Mouse (Mus musculus) Patski (cell line): ENCODE data around the gene Xxylt1. TPM values are rescaled to one million over a fixed set of nuclear protein-coding genes. Genes with fewer than 3 reads are reported as not detected.

Source experiments
- ATAC-seq: fragments of 100-300 bp; one replicate; pipeline ENCODE4 v1.8.0; 2021
- CTCF ChIA-PET: fragments of 350-600 bp; sonication (Branson Sonifier 250); formaldehyde crosslinking; loops from one replicate; lab custom pipeline; 2022; ENCODE audit warnings: inconsistent platforms; lab: Charles Lee
- POLR2A ChIA-PET: fragments of 350-600 bp; sonication (Branson Sonifier 250); formaldehyde crosslinking; loops from one replicate; lab custom pipeline; 2022; ENCODE audit warnings: antibody characterized with exemption, inconsistent platforms; lab: Charles Lee
- DNase-seq: peaks from one replicate; pipeline ENCODE4 v3.0.0-alpha.2; 2011; ENCODE audit warnings: low read depth, low spot score
- H3K27me3 ChIP-seq: fragments of 371-371 bp; one replicate; pipeline ENCODE4 v1.5.1; 2021
- CTCF ChIP-seq: fragments of 100-300 bp; IDR thresholded peaks from one replicate; pipeline ENCODE4 v1.5.1; 2021
- in situ Hi-C: fragments of 300-500 bp; cut with MboI; formaldehyde crosslinking; loops from 3 replicates; pipeline ENCODE4 v1.11.1; 2018; ENCODE audit warnings: low pct_unique_long_range_greater_than_20kb, mixed read lengths
- polyA plus RNA-seq: library from polyadenylated mRNA; unstranded; gene quantifications from one replicate; pipeline ENCODE4 v1.2.3, GENCODE M21; 2021

Gene Xxylt1
- polyA plus RNA-seq, 1 experiment from 2014 or later = 27.6 TPM

DNA sequence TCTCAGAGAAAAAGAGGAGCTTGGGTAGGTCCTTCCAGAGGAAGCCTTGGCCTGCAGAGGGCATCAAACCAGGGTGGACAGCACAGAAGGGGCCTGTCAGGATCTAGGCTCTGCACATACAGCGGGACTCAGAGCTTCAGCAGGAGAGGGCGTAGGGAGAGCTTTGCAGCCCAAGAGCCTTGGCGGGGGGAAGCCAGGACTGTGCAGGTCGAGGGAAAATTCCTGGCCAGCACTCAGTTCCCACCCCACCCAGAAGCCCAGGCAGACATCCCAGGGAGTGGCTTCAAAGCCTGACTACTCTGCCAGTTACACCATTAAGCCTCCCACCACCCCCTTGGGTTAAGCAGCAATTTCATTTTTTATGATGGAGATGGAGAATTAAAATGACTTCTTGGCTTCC is 148.4 kb downstream of the Xxylt1 start:
- in situ Hi-C loops = loop anchor here (25.0 kb wide), 1 partner anchor 2005 kb away; no protein-coding TSS in a partner anchor
- ATAC-seq = no peak
- POLR2A ChIA-PET = interaction anchor here (1.2 kb wide), 1 partner anchor 32 kb away, joined by 4 read pairs; no protein-coding TSS in a partner anchor
- no peak for TF ChIP-seq CTCF
- no peak for DNase-seq
- H3K27me3 ChIP-seq = no peaks in the 10 kb centered on the region
- CTCF ChIA-PET = no interaction called here

DNA sequence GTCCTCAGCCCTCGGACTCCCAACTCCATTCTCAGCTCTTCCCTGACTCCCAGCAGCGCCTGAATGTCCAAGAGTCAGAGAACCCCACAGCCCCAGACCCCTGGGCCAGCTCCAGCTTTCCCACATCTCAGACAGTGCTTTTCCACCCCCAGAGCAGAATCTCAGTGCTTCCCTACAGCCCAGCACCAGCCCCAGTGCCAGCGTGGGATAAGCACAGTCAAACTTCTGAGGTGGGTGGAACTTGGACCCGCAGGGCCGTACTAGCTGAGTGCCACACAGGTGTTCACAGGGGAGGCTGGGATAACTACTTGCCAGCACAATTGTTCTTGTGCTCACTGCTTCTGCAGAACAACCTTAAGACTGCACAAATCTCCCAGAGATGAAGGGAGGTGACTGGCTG is 149.0 kb downstream of the Xxylt1 start:
- ChIA-PET POLR2A (interaction anchor here (1.2 kb wide), 1 partner anchor 32 kb away, joined by 4 read pairs; no protein-coding TSS in a partner anchor), CTCF (no interaction called here)
- in situ Hi-C loops = loop anchor here (25.0 kb wide), 1 partner anchor 2005 kb away; no protein-coding TSS in a partner anchor
- TF ChIP-seq CTCF = no peak
- no peak for ATAC-seq
- DNase-seq = no peak
- H3K27me3 ChIP-seq = no peaks in the 10 kb centered on the region

DNA sequence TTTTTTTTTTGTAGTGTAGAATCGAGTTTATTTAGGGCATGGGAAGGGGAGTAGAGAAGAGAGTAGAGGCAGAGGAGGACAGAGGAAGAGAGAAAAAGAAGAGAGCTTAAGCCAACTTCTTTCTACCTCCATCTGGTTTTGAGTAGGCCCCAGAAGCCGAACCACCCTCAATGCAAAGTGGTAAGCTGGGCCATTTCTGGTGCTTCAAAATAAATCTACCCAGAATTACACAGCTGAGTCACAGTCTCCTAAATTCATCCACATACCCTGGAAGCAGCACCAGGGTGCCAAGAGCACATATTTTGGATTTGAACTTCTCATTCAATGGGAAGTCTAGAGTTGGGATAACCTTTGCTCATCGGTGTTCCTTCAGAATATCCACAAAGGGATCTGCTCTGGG is 152.1 kb downstream of the Xxylt1 start:
- no peak for ATAC-seq
- no peak for TF ChIP-seq CTCF
- no peak for DNase-seq
- no peaks in the 10 kb centered on the region for H3K27me3 ChIP-seq
- ChIA-PET CTCF (no interaction called here), POLR2A (no interaction called here)
- in situ Hi-C loops = loop anchor here (25.0 kb wide), 1 partner anchor 2008 kb away; no protein-coding TSS in a partner anchor

DNA sequence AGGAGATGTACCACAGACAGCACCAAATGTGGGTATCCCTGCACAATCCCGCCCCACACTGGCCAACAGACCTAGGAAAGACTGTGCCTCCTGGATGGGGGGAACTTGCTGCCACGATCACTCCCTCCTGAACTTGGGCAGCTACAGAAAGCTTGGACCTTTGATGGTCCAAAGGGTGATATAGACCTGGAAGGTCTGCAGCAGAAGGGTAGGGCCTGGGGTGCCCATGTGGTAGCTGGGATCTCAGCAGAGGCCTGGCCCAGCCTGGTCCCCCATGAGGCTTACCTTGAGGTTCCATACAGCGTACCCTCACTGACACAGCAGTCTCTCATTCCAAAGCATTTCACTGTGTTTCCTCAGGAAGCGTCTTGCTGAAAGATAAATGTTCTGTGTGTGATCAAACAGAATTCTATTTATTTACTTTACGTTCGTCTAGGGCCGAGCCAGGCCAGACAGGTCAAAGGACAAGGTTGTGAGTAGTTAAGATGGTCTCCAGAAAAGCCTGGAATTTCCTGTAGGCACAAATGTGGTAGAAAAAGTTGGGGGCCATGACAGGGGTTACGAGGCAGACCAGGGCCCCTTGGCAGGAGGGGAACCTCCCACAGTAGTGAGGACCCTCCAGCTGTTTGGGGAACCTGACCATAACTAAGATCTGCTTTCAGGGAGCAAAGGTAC is 153.0 kb downstream of the Xxylt1 start:
- DNase-seq (no peak), ATAC-seq (no peak)
- CTCF ChIA-PET = interaction anchor here (1.5 kb wide), 1 partner anchor 10 kb away, joined by 3 read pairs; no protein-coding TSS in a partner anchor
- in situ Hi-C loops = loop anchor here (25.0 kb wide), 1 partner anchor 2009 kb away; no protein-coding TSS in a partner anchor
- H3K27me3 ChIP-seq = no peaks in the 10 kb centered on the region
- TF ChIP-seq CTCF = no peak
- POLR2A ChIA-PET = no interaction called here

DNA sequence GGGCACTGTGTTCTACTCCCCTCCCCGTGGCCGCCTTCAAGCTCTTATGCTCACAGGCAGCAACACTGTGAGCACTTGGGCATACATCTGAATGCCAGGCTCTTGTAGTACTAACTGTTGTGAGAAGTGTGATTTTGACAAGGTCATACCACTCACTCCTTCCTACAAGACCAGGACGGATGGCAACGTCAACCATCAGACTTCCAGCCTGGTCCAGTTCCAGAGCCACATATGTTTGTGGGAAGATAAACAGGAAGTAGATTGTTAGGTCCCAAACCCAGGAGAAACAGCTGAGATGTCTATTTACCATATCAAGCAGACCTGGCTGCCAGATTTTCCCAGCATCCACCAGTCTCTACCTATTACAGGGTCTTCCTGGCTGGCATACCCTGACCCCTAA is 155.7 kb downstream of the Xxylt1 start:
- no peak for TF ChIP-seq CTCF
- CTCF ChIA-PET = interaction anchor here (1.5 kb wide), 1 partner anchor 10 kb away, joined by 5 read pairs; no protein-coding TSS in a partner anchor
- POLR2A ChIA-PET = no interaction called here
- no peak for DNase-seq
- in situ Hi-C loops = loop anchor here (25.0 kb wide), 1 partner anchor 2012 kb away; no protein-coding TSS in a partner anchor
- ATAC-seq = no peak
- no peaks in the 10 kb centered on the region for H3K27me3 ChIP-seq

DNA sequence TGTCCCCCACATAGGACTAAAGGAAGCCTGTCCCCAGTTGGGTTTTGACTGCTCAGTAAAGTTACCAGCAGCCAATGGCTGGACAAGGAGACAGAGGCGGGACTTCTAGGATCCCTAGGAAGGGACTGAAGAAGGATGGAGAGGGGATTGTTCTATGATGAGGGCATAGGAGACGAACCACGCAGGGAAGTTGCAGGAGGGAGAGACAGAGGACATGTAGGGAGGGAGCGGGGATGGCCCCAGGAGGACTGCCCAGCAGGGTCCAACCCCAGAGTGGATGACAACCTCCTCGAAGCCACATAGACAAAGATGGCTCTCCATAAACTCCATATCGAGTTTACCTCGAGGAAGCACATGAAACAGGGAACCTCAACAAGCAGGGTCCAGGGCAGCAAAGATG is 157.3 kb downstream of the Xxylt1 start:
- H3K27me3 ChIP-seq = no peaks in the 10 kb centered on the region
- in situ Hi-C loops = no loop called here
- no peak for ATAC-seq
- DNase-seq = no peak
- no peak for TF ChIP-seq CTCF
- POLR2A ChIA-PET = no interaction called here
- CTCF ChIA-PET = interaction anchor here (1.0 kb wide), 1 partner anchor 23 kb away, joined by 3 read pairs; no protein-coding TSS in a partner anchor

DNA sequence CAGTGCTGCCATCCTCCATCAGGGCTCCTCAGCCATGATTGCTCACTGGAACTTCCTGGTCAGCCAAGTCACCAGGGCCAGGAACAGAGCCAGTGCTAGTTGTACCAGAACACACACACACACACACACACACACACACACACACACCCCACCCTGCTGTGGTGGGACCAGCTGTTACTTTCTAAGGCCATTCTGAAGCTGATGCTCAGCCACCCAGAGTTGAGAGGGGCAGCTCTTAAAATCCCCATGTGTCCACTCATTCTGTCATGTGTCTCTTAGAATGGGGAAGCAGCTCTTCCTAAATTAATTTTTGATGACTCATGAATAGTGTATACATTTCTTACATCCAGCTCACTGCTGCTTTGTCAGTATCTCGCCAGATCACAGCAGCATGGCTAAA is 158.7 kb downstream of the Xxylt1 start:
- DNase-seq (no peak), ATAC-seq (no peak)
- TF ChIP-seq CTCF = no peak
- in situ Hi-C loops = no loop called here
- H3K27me3 ChIP-seq = no peaks in the 10 kb centered on the region
- ChIA-PET POLR2A (no interaction called here), CTCF (interaction anchor here (1.1 kb wide), 1 partner anchor 11 kb away, joined by 3 read pairs; no protein-coding TSS in a partner anchor)

DNA sequence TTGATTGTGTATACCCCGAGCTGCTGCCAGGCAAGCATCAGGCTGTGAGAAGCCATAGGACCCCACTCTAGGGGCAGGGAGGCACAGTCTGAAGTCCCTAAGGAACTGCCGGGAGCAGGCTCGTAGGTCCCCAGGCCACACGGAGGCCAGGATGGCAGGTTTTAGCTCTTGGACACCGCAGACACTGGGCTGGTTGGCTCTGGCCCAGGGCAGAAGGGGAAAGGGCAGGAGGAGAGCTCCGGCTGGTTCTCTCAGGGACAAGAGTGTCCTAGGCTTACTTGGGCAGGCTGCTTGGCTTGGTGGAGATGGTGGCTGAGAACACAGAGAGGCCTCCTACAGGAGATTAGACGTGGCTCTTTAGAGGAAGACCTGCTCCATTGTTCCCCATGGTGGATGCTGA is 162.4 kb downstream of the Xxylt1 start:
- no peaks in the 10 kb centered on the region for H3K27me3 ChIP-seq
- CTCF ChIA-PET = interaction anchor here (2.4 kb wide), 1 partner anchor 18 kb away, joined by 5 read pairs; no protein-coding TSS in a partner anchor
- POLR2A ChIA-PET = no interaction called here
- no peak for TF ChIP-seq CTCF
- DNase-seq (no peak), ATAC-seq (no peak)
- in situ Hi-C loops = no loop called here

DNA sequence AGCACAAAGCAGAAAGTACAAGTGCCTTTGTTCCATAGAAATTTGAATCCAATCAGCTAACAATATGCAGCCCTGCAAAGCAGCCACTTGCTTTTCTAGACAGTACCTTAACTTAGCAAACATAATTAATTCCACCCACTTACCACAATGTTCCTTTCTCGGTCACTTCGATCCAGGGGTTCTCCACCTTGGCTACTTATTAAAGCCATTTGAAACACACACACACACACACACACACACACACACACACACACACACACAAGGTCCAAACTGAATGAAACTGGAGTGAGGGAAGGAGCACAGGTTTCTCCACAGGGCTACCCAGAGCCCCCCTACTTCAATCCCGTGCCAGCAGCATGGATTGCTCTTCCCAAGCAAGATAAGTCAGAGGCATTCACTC is 164.3 kb downstream of the Xxylt1 start:
- ChIA-PET POLR2A (no interaction called here), CTCF (no interaction called here)
- TF ChIP-seq CTCF = no peak
- DNase-seq (no peak), ATAC-seq (no peak)
- no peaks in the 10 kb centered on the region for H3K27me3 ChIP-seq
- in situ Hi-C loops = no loop called here

DNA sequence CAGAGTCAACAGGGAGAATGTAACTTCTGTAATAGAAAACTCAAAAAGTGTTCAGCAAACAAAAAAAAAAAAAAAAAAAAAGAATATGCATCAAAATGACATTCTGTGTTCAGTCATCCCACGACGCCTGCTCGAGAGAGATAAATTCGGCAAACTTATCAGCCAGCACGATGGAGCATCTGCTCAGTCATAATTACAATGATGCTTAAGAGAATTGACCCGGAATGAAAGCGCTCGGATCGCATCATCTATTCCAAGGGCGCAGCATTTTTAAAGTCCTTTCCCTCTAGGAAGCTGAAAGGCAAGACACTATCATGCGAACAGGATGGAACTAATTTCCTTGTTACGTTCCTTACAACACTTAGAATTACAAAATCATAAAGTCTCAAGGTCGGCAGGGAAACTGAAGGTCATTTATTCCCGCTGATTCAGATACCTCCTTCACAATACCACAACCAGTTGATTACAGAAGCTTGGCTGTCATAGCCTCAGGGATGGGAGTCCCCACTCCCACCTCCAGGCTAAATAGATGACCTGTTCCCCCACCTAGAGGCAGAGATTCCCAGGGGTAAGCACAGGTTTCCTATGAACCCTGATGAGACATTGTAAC is 165.5 kb downstream of the Xxylt1 start:
- no peak for DNase-seq
- no peak for ATAC-seq
- ChIA-PET POLR2A (no interaction called here), CTCF (no interaction called here)
- no peaks in the 10 kb centered on the region for H3K27me3 ChIP-seq
- in situ Hi-C loops = no loop called here
- no peak for TF ChIP-seq CTCF

Other genes starting within 250 kb of the Xxylt1 start
- gene Acap2, start 119.8 kb upstream of the Xxylt1 start, polyA plus RNA-seq = 38.4 TPM
- gene Ppp1r2, start 193.8 kb upstream of the Xxylt1 start, polyA plus RNA-seq = 55.2 TPM
- not detected for gene Apod, start 233.4 kb upstream of the Xxylt1 start, polyA plus RNA-seq